Mouse (Mus musculus): ENCODE data around the gene Klhl7. TPM values are rescaled to one million over a fixed set of nuclear protein-coding genes. Genes with fewer than 3 reads are reported as not detected.

The Klhl7 gene
- polyA plus RNA-seq, 1 experiment from 2014 or later: 129 TPM

GRCm38 (mm10) chr5:24125910-24126636 lies 25.7 kb downstream of the Klhl7 start:
- H3K4me1 ChIP-seq (replicated peaks; ENCODE audit: control insufficient read depth, insufficient read depth, low read length): peaks cover 14% of the 10 kb centered on the region; the same call in 1 of the 2 replicates
- H3K27ac ChIP-seq (ENCODE audit: low read depth, low read length): no peak overlapping the region

GRCm38 (mm10) chr5:24126967-24127366 lies 26.6 kb downstream of the Klhl7 start:
- ATAC-seq (replicated peaks; ENCODE audit: low FRiP score): no peak
- no peak overlapping the region for H3K4me3 ChIP-seq (ENCODE audit: low read depth, low read length)
- no peaks in the 10 kb centered on the region for H3K9me3 ChIP-seq (ENCODE audit: control insufficient read depth, low read length)
- no peaks in the 10 kb centered on the region for H3K27me3 ChIP-seq (ENCODE audit: control insufficient read depth, insufficient read depth, low read length)
- H3K4me1 ChIP-seq (replicated peaks; ENCODE audit: control insufficient read depth, insufficient read depth, low read length): peaks cover 14% of the 10 kb centered on the region; the same call in 1 of the 2 replicates
- DNase-seq (ENCODE audit: low spot score): no peak
- H3K36me3 ChIP-seq (ENCODE audit: control insufficient read depth, insufficient read depth, low read length): no peaks in the 10 kb centered on the region
- no peak overlapping the region for H3K27ac ChIP-seq (ENCODE audit: low read depth, low read length)
- no peak overlapping the region for H3K9ac ChIP-seq (ENCODE audit: low read length)
- H3K4me2 ChIP-seq (ENCODE audit: low read depth, low read length, severe bottlenecking): no peak overlapping the region
- 80% methylated on average over 4 of the region's 4 CpGs for WGBS

More at GRCm38 (mm10) chr5:24125910-24126636, 25.7 kb downstream of the Klhl7 start:
- Histone ChIP-seq H3K27me3 (ENCODE audit: control insufficient read depth, insufficient read depth, low read length) (no peaks in the 10 kb centered on the region), H3K36me3 (ENCODE audit: control insufficient read depth, insufficient read depth, low read length) (no peaks in the 10 kb centered on the region), H3K9ac (ENCODE audit: low read length) (no peak overlapping the region), H3K4me2 (ENCODE audit: low read depth, low read length, severe bottlenecking) (no peak overlapping the region), H3K4me3 (ENCODE audit: low read depth, low read length) (no peak overlapping the region), H3K9me3 (ENCODE audit: control insufficient read depth, low read length) (no peaks in the 10 kb centered on the region)
- 31% methylated on average over 1 of the region's 1 CpGs for WGBS
- no peak for ATAC-seq (replicated peaks; ENCODE audit: low FRiP score)
- no peak for DNase-seq (ENCODE audit: low spot score)

GRCm38 (mm10) chr5:24146964-24147363 lies 46.6 kb downstream of the Klhl7 start:
- Histone ChIP-seq H3K4me1 (replicated peaks; ENCODE audit: control insufficient read depth, insufficient read depth, low read length) (no peaks in the 10 kb centered on the region), H3K36me3 (ENCODE audit: control insufficient read depth, insufficient read depth, low read length) (peaks cover 10% of the 10 kb centered on the region; the same call in 1 of the 2 replicates), H3K27me3 (ENCODE audit: control insufficient read depth, insufficient read depth, low read length) (no peaks in the 10 kb centered on the region), H3K9me3 (ENCODE audit: control insufficient read depth, low read length) (no peaks in the 10 kb centered on the region), H3K27ac (ENCODE audit: low read depth, low read length) (no peak overlapping the region), H3K4me2 (ENCODE audit: low read depth, low read length, severe bottlenecking) (no peak overlapping the region), H3K9ac (ENCODE audit: low read length) (no peak overlapping the region), H3K4me3 (ENCODE audit: low read depth, low read length) (no peak overlapping the region)
- DNase-seq (ENCODE audit: low spot score) (no peak), ATAC-seq (replicated peaks; ENCODE audit: low FRiP score) (no peak)
- WGBS: 96% methylated on average over 5 of the region's 5 CpGs

GRCm38 (mm10) chr5:24152199-24152598 lies 51.8 kb downstream of the Klhl7 start:
- ATAC-seq (replicated peaks; ENCODE audit: low FRiP score) (no peak), DNase-seq (ENCODE audit: low spot score) (no peak)
- Histone ChIP-seq H3K4me1 (replicated peaks; ENCODE audit: control insufficient read depth, insufficient read depth, low read length) (no peaks in the 10 kb centered on the region), H3K27me3 (ENCODE audit: control insufficient read depth, insufficient read depth, low read length) (no peaks in the 10 kb centered on the region), H3K27ac (ENCODE audit: low read depth, low read length) (no peak overlapping the region), H3K4me2 (ENCODE audit: low read depth, low read length, severe bottlenecking) (no peak overlapping the region), H3K4me3 (ENCODE audit: low read depth, low read length) (no peak overlapping the region), H3K36me3 (ENCODE audit: control insufficient read depth, insufficient read depth, low read length) (no peaks in the 10 kb centered on the region; the same call in 1 of the 2 replicates), H3K9me3 (ENCODE audit: control insufficient read depth, low read length) (no peaks in the 10 kb centered on the region), H3K9ac (ENCODE audit: low read length) (no peak overlapping the region)

DNA sequence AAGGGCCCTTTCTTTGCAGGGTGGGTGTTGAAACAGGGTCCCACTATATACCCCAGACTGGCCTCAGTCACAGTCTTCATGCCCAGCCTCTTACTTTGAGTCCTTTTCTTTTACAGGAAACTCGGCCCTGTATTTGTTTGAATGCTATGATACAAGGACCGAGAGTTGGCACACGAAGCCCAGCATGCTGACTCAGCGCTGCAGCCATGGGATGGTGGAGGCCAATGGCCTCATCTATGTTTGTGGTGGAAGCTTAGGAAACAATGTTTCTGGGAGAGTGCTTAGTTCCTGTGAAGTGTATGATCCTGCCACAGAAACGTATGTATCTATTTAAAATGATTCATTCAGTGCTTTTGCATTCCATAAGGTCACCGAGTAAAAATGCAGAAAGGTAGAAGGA lies 56.4 kb downstream of the Klhl7 start:
- H3K9me3 ChIP-seq (ENCODE audit: control insufficient read depth, low read length): no peaks in the 10 kb centered on the region
- H3K4me2 ChIP-seq (ENCODE audit: low read depth, low read length, severe bottlenecking): no peak overlapping the region
- ATAC-seq (replicated peaks; ENCODE audit: low FRiP score): no peak
- H3K9ac ChIP-seq (ENCODE audit: low read length): no peak overlapping the region
- peaks cover 2% of the 10 kb centered on the region; the same call in 1 of the 2 replicates for H3K36me3 ChIP-seq (ENCODE audit: control insufficient read depth, insufficient read depth, low read length)
- H3K4me3 ChIP-seq (ENCODE audit: low read depth, low read length): no peak overlapping the region
- H3K4me1 ChIP-seq (replicated peaks; ENCODE audit: control insufficient read depth, insufficient read depth, low read length): no peaks in the 10 kb centered on the region
- WGBS: 92% methylated on average over 6 of the region's 6 CpGs
- DNase-seq (ENCODE audit: low spot score): no peak
- no peak overlapping the region for H3K27ac ChIP-seq (ENCODE audit: low read depth, low read length)
- no peaks in the 10 kb centered on the region for H3K27me3 ChIP-seq (ENCODE audit: control insufficient read depth, insufficient read depth, low read length)

DNA sequence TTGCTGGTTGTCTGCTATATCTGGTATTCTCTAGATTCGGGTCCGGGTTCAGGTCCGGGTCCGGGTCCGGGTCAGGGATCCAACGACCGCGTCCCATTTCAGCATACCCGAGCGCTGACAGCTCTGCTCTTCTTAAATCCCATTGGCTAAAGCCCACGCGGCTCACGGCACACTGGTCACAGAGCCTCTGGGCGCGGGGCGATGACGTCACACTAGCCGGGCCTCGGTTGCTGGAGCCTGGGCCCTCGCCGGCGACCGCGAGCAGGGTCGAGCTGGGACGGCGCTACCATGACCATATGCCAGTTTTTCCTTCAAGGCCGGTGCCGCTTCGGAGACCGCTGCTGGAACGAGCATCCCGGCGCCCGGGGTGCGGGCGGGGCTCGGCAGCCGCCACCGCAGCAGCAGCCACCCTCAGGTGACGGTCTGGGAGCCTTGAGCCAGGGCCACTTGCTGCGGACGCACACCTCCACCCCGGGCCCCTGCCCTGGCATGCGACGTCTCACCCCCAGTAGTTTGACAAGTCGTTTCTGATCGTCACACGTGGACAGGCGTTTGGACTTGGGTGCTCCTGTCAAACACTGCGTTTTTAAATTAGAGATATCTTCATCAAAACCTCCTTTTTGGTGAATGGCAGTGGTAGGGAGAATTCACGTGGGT lies 64.5 kb downstream of the Klhl7 start, which contains the start of gene Nupl2:
TSS of gene Nupl2 (plus strand) at position 175 of the 657 bp plus-strand sequence.
- Histone ChIP-seq H3K9ac (ENCODE audit: low read length) (peak within 1 kb of the TSS; percentile 92), H3K9me3 (ENCODE audit: control insufficient read depth, low read length) (no peaks in the 10 kb centered on the region), H3K36me3 (ENCODE audit: control insufficient read depth, insufficient read depth, low read length) (no peaks in the 10 kb centered on the region), H3K27me3 (ENCODE audit: control insufficient read depth, insufficient read depth, low read length) (no peaks in the 10 kb centered on the region), H3K4me3 (ENCODE audit: low read depth, low read length) (peak within 1 kb of the TSS; percentile 67), H3K4me1 (replicated peaks; ENCODE audit: control insufficient read depth, insufficient read depth, low read length) (0 out of 2 replicates have a peak, but pooled peaks cover 2% of the 10 kb centered on the region), H3K4me2 (ENCODE audit: low read depth, low read length, severe bottlenecking) (peak within 1 kb of the TSS; percentile 83), H3K27ac (ENCODE audit: low read depth, low read length) (0 out of 2 replicates have a peak within 1 kb of the TSS, but pooled peaks have one; percentile 7)
- under 1% methylated on average over 52 of the region's 52 CpGs for WGBS
- DNase-seq (ENCODE audit: low spot score): peak; percentile 98
- peak; percentile 97 for ATAC-seq (replicated peaks; ENCODE audit: low FRiP score)

- DNase-seq (ENCODE audit: low spot score) (no peak), ATAC-seq (replicated peaks; ENCODE audit: low FRiP score) (no peak)
- no peak overlapping the region for H3K4me2 ChIP-seq (ENCODE audit: low read depth, low read length, severe bottlenecking)
- no peak overlapping the region for H3K9ac ChIP-seq (ENCODE audit: low read length)
- no peak overlapping the region for H3K4me3 ChIP-seq (ENCODE audit: low read depth, low read length)
- 57% methylated on average over 5 of the region's 5 CpGs for WGBS
- H3K9me3 ChIP-seq (ENCODE audit: control insufficient read depth, low read length): no peaks in the 10 kb centered on the region
- no peaks in the 10 kb centered on the region for H3K36me3 ChIP-seq (ENCODE audit: control insufficient read depth, insufficient read depth, low read length)
- H3K27ac ChIP-seq (ENCODE audit: low read depth, low read length): no peak overlapping the region
- 0 out of 2 replicates have a peak, but pooled peaks cover 2% of the 10 kb centered on the region for H3K4me1 ChIP-seq (replicated peaks; ENCODE audit: control insufficient read depth, insufficient read depth, low read length)
- H3K27me3 ChIP-seq (ENCODE audit: control insufficient read depth, insufficient read depth, low read length): no peaks in the 10 kb centered on the region
Measured at GRCm38 (mm10) chr5:24167263-24167662, 66.9 kb downstream of the Klhl7 start.

GRCm38 (mm10) chr5:24169881-24170280 lies 69.5 kb downstream of the Klhl7 start:
- Histone ChIP-seq H3K27me3 (ENCODE audit: control insufficient read depth, insufficient read depth, low read length) (no peaks in the 10 kb centered on the region), H3K9ac (ENCODE audit: low read length) (no peak overlapping the region), H3K36me3 (ENCODE audit: control insufficient read depth, insufficient read depth, low read length) (no peaks in the 10 kb centered on the region), H3K27ac (ENCODE audit: low read depth, low read length) (no peak overlapping the region), H3K4me3 (ENCODE audit: low read depth, low read length) (no peak overlapping the region), H3K9me3 (ENCODE audit: control insufficient read depth, low read length) (no peaks in the 10 kb centered on the region), H3K4me1 (replicated peaks; ENCODE audit: control insufficient read depth, insufficient read depth, low read length) (0 out of 2 replicates have a peak, but pooled peaks cover 2% of the 10 kb centered on the region), H3K4me2 (ENCODE audit: low read depth, low read length, severe bottlenecking) (no peak overlapping the region)
- ATAC-seq (replicated peaks; ENCODE audit: low FRiP score) (no peak), DNase-seq (ENCODE audit: low spot score) (no peak)
- WGBS: 96% methylated on average over 6 of the region's 6 CpGs

All from forebrain, embryonic 11.5 days (tissue).